Mouse (Mus musculus) cortical plate, adult 2 months (tissue): ENCODE results near the gene Gm9495.

ENCODE experiments used
- CTCF ChIP-seq: fragments of 200-500 bp; IDR thresholded peaks from 2 replicates; pipeline ENCODE4 v1.5.1; 2011; ENCODE audit warnings: mild to moderate bottlenecking, control low read depth, low read length; ENCODE audit not compliant: insufficient read depth; ENCODE audit errors: extremely low read depth
- POLR2A ChIP-seq: fragments of 200-500 bp; IDR thresholded peaks from 2 replicates; pipeline ENCODE4 v1.6.1; 2011; ENCODE audit warnings: mild to moderate bottlenecking, low read length, control low read depth; ENCODE audit not compliant: insufficient read depth; ENCODE audit errors: extremely low read depth

DNA sequence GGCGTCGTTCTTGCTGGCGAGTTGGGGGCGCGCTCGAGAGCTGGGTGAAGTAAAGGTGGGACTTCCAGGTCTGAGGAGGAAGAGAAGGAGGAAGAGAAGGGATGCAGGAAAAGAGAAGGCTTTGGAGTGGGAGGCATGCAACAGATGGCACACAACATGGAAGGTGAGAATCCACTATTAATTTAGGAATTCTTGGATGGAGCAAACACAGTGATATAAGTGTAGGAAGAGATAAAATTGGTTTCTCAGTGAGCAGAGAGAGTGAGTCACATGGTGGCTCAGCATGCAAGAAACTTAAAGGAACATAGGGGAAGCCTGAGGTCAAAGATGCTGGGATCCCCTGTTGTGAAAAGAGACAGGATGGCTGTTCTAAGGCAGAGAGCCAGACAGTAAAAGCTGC, 69.0 kb downstream of the Gm9495 start:
- TF ChIP-seq CTCF (no peak), POLR2A (no peak)
